Mouse (Mus musculus): ENCODE data around the gene Dedd.
A peak's percentile ranks its signal among the peaks of the same experiment; 100 is the strongest.

Gene Dedd

DNA sequence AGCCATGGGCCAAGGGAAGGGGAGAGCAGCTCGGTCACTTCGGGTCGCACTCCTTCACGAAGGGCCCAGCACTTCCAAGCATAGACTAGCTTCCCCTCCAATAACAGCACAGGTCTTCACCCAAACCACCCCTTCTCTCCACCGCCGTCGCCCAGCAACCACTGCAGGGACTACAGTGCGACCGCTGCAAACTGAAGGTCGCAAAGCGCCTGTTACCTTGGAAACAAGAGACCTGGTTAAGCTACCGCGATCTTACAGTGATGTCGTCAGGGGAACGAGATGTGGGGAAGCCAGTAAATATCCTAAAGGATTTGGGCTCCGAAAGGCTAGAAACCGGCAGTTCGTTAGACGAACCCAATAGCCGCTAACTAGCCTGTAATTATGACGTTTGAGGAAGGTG lies 31.7 kb downstream of the Dedd start, which contains the start of gene Klhdc9:
Gene Klhdc9 (minus strand): TSS at position 143 of the 400 bp plus-strand sequence.
- peak; percentile 89 to 90 for DNase-seq (ENCODE audit: low spot score in 2 of 2)

DNA sequence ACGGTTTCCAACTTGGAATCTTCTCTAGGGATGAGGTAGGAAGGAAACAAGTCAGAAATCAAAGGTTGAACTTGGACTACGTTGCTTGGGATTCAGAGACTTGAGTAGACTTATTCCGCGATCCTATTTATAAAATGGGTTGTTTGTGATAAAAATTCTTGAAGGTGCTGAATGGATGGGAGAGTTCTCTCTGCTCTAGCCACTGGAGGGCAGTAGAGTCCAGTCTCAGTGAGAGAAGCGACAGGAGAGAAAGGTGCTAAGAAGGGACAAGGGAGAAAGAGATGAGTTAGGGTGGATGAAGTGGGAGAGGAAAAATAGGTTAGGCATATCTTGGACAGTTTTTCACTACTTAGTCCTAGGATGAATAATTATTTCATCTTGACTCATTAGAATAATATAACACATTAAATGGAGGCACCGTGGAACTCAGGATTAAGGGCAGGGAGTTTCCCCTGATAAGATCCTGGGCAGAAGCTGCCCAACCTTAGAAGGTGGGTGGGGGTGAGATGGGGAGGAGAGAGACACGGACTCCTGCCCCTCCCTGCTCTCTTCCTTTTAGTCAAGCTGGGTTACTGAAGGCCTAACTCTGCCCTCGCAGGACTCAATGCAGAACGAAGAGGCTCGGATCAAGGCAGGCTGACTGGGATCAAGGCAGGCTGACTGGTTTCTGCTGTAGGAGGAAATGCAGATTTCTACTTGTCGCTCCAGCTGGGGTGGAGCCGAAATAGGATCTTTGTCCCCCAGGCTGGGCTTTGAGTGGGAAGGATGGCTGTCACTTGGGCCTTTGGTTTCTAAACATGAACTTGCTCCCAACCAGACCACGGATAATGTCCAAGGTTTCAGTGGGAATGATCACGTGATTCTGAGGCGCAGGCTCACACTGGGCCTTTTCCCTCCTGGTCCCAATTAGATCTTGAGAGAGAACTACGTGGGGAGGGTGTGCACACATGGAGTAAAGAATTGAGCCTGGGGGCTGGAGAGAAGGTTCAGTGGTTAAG lies 32.5 kb downstream of the Dedd start:
- peak; percentile 60 to 82 for DNase-seq (ENCODE audit: low spot score in 2 of 2)

DNA sequence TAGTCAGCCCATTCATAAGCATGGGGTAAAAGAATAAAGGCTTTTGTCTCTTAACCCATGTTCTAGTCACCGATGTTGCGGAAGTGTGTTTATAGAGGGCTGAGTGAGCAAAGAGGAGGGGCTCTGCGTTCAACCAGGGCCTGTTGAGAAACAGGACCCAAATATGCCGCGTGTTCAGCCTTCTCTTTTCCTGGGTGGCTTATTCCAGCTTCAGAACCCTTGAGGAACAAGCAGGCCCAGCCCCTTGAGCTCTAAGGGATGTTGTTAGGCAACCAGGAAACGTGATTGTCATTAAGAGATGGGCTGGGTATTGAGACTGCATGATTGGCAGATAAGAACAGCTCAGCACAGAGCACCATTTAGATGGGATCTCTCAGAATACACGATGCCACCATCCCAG lies 37.0 kb downstream of the Dedd start:
- no peak for DNase-seq (ENCODE audit: low spot score in 2 of 2)

DNA sequence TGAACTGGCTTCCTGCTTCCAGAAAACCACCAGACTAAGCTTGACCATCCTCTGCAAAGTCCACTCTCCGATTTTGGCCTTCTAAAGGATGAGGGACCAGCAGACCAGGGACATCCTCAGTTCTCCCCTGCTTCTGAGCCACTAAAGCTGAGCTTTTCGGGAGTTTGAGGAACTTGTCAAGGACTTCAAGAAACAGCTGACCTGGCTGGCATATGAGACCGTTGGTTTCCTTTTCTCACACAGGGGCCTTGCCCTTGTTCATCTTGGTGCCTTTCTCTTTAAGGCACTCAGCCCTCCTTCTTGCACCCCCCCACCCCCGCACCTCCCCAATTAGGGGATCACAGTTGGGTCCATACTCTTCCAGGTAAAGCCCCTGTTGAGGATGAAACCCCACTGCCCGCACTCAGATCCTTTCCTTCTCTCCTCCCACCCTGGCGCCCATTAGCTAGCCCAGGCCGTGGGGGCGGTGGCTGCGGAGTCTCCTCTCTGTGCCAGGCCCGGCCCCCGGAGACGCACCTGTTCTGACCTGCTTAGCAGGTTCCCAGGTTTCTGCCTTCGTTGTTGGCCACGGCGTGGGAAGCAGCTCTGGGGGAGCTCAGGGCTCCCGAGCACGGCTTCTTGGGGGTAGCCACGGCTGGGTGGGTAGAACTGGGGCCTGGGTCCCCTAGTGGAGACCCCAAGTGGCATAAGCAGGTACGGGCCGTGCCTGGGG lies 41.1 kb downstream of the Dedd start, which contains the start of gene Nectin4:
Gene Nectin4 (plus strand): TSS at position 255 of the 712 bp plus-strand sequence.
- DNase-seq (ENCODE audit: low spot score in 2 of 2) = no peak

DNA sequence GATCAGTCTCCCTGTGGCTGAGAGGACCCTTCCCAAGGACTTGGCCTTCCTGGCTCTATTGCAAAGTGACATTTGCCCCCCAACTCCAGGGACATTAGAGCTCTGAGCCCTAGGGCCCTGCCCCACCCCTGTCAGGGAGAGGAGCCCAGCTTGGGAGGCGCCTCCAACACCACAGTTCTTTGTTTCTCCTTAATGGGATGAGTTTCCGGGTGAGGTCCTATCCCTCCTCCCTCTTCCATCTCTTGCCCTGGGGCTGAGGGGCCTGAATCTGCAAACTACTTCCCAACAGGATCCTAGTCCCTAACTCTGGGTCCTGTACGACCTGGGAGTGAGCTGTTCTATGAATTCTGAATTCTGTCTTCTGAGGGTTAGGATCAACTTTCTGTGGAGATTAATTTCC lies 43.9 kb downstream of the Dedd start:
- DNase-seq (ENCODE audit: low spot score in 2 of 2) = no peak

DNA sequence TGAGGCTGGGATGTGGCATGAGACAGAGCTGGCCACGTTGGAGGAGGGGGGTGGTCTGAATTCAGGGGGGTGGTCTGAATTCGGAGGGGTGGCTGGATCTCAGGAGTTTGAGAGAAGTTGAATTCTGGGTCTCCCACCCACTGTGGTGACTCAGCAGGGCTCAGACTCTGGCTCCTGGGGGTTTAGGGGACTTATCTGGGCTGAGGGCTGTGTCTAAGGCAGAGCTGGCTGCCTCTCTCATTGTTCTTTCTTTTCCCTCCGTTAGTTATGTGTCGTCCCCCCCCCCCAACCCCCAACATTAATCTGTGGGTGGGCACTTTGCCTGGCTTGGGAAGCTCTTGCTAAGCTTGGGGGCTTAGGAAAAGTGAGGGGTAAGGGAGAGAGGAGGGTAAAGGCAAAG lies 45.0 kb downstream of the Dedd start:
- DNase-seq (ENCODE audit: low spot score in 2 of 2) = no peak

DNA sequence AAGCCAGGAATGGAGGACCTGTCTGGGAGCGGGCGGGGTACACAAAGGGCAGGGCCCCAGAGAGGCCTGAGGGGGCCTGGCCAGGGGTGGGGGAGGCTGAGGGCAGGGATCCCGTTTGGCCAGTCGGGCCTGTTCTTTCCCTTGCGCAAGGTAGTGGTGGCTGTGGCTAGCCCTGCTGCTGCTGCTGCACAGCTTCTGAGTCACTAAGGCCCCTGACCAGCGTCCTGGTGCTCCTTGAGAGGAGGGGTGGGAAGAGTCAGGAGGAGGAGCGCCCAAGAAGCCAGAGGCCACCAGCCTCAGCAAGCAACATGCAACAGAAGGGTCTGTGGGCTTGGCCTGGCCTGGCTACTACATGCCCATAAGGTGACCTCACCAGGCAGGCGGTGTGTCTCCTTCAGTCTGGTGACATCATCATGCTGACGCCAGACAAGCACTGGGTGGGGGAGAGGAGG lies 46.7 kb downstream of the Dedd start:
- DNase-seq (ENCODE audit: low spot score in 2 of 2) = no peak

DNA sequence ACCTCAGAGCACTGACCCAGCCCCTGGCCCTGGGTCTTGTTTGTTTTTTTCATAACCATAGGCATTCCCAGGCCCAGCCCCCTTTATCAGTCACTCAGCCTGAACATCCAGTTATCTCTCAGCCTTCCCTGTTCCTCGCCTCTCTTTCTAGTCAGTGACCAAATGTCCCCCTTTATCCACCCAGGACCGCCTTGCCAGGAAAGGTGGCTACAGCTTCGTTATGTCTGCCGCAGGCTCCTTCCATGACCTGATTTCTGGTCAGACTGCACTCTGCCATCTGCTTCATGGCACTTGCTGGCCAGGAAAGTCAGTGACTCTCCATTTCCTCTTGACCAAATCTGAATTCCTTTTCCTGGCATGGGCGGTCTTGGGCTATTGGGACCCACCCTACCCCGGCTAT lies 49.4 kb downstream of the Dedd start:
- DNase-seq (ENCODE audit: low spot score in 2 of 2) = no peak

DNA sequence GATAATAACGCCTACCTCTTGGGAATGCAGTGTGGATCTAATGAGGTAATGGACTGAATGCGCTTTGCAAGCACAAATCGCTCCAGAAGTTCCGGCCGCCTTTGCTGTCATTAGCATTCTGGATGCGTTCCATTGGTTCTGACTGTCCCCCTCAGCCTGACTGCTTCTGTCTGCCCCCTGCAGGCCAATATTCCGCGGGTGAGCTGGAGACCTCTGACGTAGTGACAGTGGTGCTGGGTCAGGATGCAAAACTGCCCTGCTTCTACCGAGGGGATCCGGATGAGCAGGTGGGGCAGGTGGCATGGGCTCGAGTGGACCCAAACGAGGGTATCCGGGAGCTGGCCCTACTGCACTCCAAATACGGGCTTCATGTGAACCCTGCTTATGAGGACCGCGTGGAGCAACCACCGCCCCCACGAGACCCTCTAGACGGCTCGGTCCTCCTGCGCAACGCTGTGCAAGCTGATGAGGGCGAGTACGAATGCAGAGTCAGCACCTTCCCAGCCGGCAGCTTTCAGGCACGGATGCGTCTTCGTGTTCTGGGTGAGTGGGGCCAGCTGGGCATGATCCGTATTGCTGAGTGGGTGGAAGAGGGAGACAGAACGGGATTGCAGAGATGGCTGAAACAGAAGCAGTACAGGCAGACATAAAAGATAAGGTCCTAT lies 51.1 kb downstream of the Dedd start:
- peak; percentile 53 to 72 for DNase-seq (ENCODE audit: low spot score in 2 of 2)

DNA sequence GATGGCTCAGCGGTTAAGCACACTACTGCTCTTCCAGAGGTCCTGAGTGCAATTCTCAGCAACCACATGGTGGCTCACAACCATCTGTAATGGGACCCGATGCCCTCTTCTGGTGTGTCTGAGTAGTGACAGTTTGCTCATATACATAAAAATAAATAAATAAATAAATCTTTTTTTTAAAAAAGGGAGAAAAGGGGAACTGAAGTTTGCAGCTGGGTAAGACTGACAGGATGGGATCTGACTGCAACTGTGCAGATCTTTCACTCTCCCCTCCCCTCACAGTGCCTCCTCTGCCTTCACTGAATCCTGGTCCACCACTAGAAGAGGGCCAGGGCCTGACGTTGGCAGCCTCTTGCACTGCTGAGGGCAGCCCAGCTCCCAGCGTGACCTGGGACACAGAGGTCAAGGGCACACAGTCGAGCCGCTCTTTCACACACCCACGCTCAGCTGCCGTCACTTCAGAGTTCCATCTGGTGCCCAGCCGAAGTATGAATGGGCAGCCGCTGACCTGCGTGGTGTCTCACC lies 53.2 kb downstream of the Dedd start:
- DNase-seq (ENCODE audit: low spot score in 2 of 2) = no peak

DNA sequence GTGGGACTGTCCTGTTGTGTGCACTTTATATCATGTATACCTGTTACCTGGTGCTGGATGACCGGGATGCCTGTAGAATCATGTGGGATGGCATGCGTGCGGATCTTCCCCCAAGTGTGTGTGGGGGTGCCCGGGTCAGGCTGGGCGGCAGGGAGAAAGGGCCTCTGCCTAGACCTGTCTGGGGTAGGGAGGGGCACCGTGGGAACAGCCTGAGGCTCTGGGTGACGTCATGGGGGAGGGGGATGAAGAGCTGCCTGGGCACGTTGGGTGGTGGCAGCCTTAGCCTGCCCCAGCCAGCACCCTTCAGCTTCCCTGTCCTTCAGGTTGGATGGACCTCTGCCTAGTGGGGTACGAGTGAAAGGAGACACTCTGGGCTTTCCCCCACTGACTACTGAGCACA lies 55.4 kb downstream of the Dedd start:
- no peak for DNase-seq (ENCODE audit: low spot score in 2 of 2)

DNA sequence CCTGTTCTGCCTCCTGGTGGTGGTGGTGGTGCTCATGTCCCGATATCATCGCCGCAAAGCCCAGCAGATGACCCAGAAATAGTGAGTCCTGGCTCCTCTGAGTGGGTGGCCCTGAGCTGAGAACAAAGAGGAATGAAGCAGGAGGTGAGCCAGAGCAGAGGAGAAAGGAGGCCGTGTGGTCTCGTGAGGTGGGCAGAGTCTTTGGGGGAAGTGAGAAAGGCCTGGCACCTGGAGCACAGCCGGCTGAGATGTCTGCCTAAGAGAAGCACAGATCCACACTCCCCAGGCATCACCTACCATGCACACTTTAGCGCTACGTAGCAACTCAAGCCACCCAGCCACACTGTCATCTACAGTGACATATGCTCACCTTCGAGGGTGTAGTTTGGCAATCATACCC lies 56.2 kb downstream of the Dedd start:
- no peak for DNase-seq (ENCODE audit: low spot score in 2 of 2)

DNA sequence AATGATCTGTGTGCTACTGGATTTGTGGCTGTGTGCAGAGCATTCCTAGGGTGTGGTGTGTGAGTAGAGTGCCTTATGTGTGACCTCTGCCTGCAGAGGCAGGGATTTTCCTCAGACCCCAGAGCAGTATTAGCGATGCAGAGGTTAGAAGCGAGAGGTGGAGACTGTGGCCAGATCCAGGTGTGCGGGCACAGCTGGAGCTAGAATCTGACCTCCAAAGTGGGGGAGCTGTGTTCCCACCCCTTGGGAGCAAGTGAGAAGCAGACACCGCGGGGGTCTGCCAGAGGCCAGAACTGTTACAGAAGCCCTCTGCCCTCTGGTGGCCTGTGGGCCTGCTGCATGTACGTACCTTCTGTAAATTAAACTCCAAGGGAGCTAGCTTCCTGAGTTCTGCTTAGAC lies 58.2 kb downstream of the Dedd start:
- peak; percentile 46 to 61 for DNase-seq (ENCODE audit: low spot score in 2 of 2)

DNA sequence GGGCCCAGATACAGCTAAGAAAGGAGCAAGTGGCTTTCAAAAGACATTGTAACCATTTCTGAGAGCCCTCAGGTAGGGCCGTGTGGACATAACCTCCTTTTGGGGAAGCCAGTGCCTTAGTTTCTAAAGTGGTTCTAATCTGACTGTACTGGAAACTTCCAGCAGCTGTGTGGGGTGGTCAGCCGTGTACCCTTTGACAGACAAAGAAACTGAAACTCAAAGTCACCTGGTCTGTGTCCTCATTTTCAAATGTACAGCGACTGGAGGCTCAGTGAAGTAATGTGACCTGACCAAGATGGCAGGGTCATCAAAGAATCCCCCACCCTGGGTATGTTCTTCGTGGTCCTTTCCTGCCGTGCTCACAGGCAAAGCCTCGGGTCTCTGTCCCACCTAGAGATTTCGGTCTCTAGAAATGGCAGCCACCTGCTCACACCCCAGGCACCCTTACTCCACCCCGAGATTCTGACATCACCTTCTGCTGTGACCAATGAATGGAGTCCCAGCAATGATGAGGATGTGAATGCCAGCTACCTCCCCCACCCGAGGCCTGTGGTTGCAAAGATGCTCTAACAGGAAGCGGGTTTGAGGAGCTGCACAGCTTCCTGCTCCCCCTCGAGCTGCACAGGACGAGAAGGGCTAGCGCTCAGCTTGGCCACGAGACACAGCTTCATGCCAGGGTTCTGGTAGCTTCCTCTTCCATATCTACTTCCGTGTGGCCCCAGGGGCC lies 59.6 kb downstream of the Dedd start, which contains the start of gene Arhgap30:
Gene Arhgap30 (plus strand): TSS at position 579 of the 727 bp plus-strand sequence.
- DNase-seq (ENCODE audit: low spot score in 2 of 2) = peak; percentile 90 to 95

DNA sequence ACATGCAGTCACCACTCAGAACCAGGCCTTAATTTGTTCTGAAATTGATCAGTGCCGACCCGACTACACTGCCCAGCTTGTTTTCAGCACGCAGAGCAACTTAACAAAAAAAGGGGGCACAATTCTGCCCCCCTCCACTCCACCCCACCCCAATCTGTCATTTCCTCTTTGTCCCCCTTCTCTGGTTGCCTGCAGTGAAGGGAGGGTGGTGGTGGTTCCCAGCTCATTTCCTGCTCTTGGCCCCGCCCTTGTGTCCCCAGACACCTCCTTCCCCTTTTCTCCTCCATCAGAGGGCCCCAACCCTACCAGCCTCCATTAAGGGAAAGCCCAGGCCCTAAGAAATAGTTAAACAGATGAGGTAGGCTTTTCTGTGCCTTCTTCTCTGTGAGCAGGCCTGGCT lies 61.2 kb downstream of the Dedd start:
- peak; percentile 70 to 76 for DNase-seq (ENCODE audit: low spot score in 2 of 2)
